Mouse (Mus musculus) C2C12 (cell line): ENCODE measurements at regions not wholly inside any gene's neighbourhood (a gene's known extent, or its start where the extent isn't known, plus 50 kb on each side); places are given as distances from the start of the nearest gene placed in this dataset.

ENCODE experiments used
- H3K27me3 ChIP-seq: one replicate; pipeline ENCODE4 v1.6.1; 2011; ENCODE audit not compliant: control insufficient read depth, insufficient read depth, insufficient read length
- H3K36me3 ChIP-seq: one replicate; pipeline ENCODE4 v1.6.1; 2011; ENCODE audit not compliant: control insufficient read depth, insufficient read depth
- H3K4me3 ChIP-seq: one replicate; pipeline ENCODE4 v1.5.1; 2011; ENCODE audit warnings: mild to moderate bottlenecking, control low read depth; ENCODE audit not compliant: poor library complexity, insufficient read depth, severe bottlenecking
- H3K79me2 ChIP-seq: one replicate; pipeline ENCODE4 v1.6.1; 2011; ENCODE audit not compliant: control insufficient read depth, insufficient read depth
- H3K79me3 ChIP-seq: one replicate; pipeline ENCODE4 v1.6.1; 2011; ENCODE audit warnings: low read depth, control low read depth
- H3ac ChIP-seq: one replicate; pipeline ENCODE3; 2011; ENCODE audit warnings: low read depth; ENCODE audit not compliant: control insufficient read depth, insufficient read length
- CEBPB ChIP-seq: IDR thresholded peaks from one replicate; pipeline ENCODE4 v1.6.1; 2011; ENCODE audit warnings: low read depth, mild to moderate bottlenecking, control low read depth, moderate library complexity
- CTCF ChIP-seq: IDR thresholded peaks from one replicate; pipeline ENCODE4 v1.5.1; 2011; ENCODE audit not compliant: control insufficient read depth, insufficient read depth, insufficient read length
- FOSL1 ChIP-seq: IDR thresholded peaks from one replicate; pipeline ENCODE4 v1.8.0; 2011; ENCODE audit warnings: mild to moderate bottlenecking, low read length; ENCODE audit not compliant: poor library complexity, insufficient read depth, severe bottlenecking
- MAX ChIP-seq: IDR thresholded peaks from one replicate; pipeline ENCODE4 v1.6.1; 2011; ENCODE audit warnings: mild to moderate bottlenecking, control low read depth
- MYOD1 ChIP-seq: IDR thresholded peaks from one replicate; pipeline ENCODE4 v1.6.1; 2011; ENCODE audit warnings: low read depth; ENCODE audit not compliant: control insufficient read depth, insufficient read length
- MYOG ChIP-seq: IDR thresholded peaks from one replicate; pipeline ENCODE4 v1.6.1; 2011; ENCODE audit not compliant: control insufficient read depth, insufficient read length; ENCODE audit errors: extremely low read depth
- USF1 ChIP-seq: IDR thresholded peaks from one replicate; pipeline ENCODE4 v1.6.1; 2011; ENCODE audit warnings: low read depth, mild to moderate bottlenecking, control low read depth, moderate library complexity

GRCm38 (mm10) chrX:19168111-19168510 is 313.0 kb downstream of the Tex13c3 start:
- peaks cover 30% of the 10 kb centered on the region for H3K36me3 ChIP-seq
- H3ac ChIP-seq: no peak overlapping the region
- peak overlapping the region; percentile 57 for H3K4me3 ChIP-seq
- peaks cover 77% of the 10 kb centered on the region for H3K79me2 ChIP-seq
- peaks cover 45% of the 10 kb centered on the region for H3K79me3 ChIP-seq
- TF ChIP-seq MYOD1: peak; percentile 26
- TF ChIP-seq MYOG: no peak
- peak; percentile 58 for TF ChIP-seq FOSL1
- no peak for TF ChIP-seq CEBPB
- no peak for TF ChIP-seq USF1
- TF ChIP-seq MAX: no peak
- no peak for TF ChIP-seq CTCF
- H3K27me3 ChIP-seq: no peaks in the 10 kb centered on the region

GRCm38 (mm10) chrX:19167121-19167853 is 313.8 kb downstream of the Tex13c3 start:
- TF ChIP-seq USF1 (peak; percentile 93), MAX (no peak), MYOG (no peak), MYOD1 (no peak)
- Histone ChIP-seq H3K4me3 (peak overlapping the region; percentile 57), H3K79me2 (peaks cover 77% of the 10 kb centered on the region)

GRCm38 (mm10) chrX:19165891-19166644 is 315.1 kb downstream of the Tex13c3 start:
- TF ChIP-seq CEBPB (no peak), MYOG (no peak), MAX (no peak), USF1 (no peak), MYOD1 (no peak), CTCF (no peak), FOSL1 (no peak)
- H3K27me3 ChIP-seq: no peaks in the 10 kb centered on the region
- peak overlapping the region; percentile 44 for H3ac ChIP-seq
- peak overlapping the region; percentile 57 for H3K4me3 ChIP-seq
- peaks cover 82% of the 10 kb centered on the region for H3K79me2 ChIP-seq
- H3K36me3 ChIP-seq: peaks cover 49% of the 10 kb centered on the region
- peaks cover 65% of the 10 kb centered on the region for H3K79me3 ChIP-seq

More at GRCm38 (mm10) chrX:19167121-19167853, 313.8 kb downstream of the Tex13c3 start:
- Histone ChIP-seq H3ac (peak overlapping the region; percentile 71), H3K27me3 (no peaks in the 10 kb centered on the region), H3K79me3 (peaks cover 53% of the 10 kb centered on the region), H3K36me3 (peaks cover 39% of the 10 kb centered on the region)

GRCm38 (mm10) chrX:19164151-19164550 is 317.0 kb downstream of the Tex13c3 start:
- TF ChIP-seq MAX (no peak), CTCF (no peak), FOSL1 (no peak), MYOD1 (no peak), MYOG (no peak), USF1 (no peak)
- Histone ChIP-seq H3K27me3 (no peaks in the 10 kb centered on the region), H3K36me3 (peaks cover 68% of the 10 kb centered on the region), H3ac (peak overlapping the region; percentile 3), H3K79me2 (peaks cover 89% of the 10 kb centered on the region), H3K79me3 (peaks cover 84% of the 10 kb centered on the region), H3K4me3 (peak overlapping the region; percentile 57)

- Histone ChIP-seq H3ac (no peak overlapping the region), H3K36me3 (peaks cover 78% of the 10 kb centered on the region), H3K79me3 (peaks cover 89% of the 10 kb centered on the region), H3K79me2 (peaks cover 91% of the 10 kb centered on the region), H3K27me3 (no peaks in the 10 kb centered on the region), H3K4me3 (peak overlapping the region; percentile 57)
- no peak for TF ChIP-seq USF1
- no peak for TF ChIP-seq FOSL1
- TF ChIP-seq CEBPB: no peak
- no peak for TF ChIP-seq CTCF
- no peak for TF ChIP-seq MYOG
- TF ChIP-seq MAX: no peak
- TF ChIP-seq MYOD1: no peak
Measured at GRCm38 (mm10) chrX:19162958-19163357, 318.2 kb downstream of the Tex13c3 start.
